Mouse (Mus musculus): ENCODE measurements around the gene Ehd2. TPM values are rescaled to one million over a fixed set of nuclear protein-coding genes. Genes with fewer than 3 reads are reported as not detected.

Ehd2 gene
- total RNA-seq, 1 experiment from 2014 or later, result 119 TPM

- DNase-seq, result no peak
These were observed 59.3 kb downstream of the Ehd2 start for GRCm38 (mm10) chr7:15907971-15908590.

- no peak for DNase-seq
These were observed 60.8 kb downstream of the Ehd2 start for GRCm38 (mm10) chr7:15906602-15907001.

DNA sequence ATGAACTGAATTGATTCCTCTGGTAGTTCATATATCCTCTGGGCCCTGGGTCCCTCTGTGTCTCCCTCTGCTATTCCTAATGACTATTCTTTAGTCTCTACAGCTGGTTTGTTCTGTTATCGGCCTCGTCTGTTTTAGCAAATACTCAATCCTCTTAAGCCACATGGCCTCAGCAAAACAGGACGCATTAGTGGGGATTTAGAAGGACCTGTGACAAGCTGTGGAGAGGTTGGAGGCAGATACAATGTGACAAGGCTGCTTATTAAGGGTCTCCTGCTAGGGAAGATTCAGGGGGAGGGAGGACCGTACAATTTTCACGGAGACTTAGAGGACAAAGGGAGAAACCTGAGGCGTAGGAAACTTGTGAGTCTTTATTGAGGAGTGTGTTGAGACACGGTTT is 61.5 kb downstream of the Ehd2 start:
- no peak for DNase-seq

DNA sequence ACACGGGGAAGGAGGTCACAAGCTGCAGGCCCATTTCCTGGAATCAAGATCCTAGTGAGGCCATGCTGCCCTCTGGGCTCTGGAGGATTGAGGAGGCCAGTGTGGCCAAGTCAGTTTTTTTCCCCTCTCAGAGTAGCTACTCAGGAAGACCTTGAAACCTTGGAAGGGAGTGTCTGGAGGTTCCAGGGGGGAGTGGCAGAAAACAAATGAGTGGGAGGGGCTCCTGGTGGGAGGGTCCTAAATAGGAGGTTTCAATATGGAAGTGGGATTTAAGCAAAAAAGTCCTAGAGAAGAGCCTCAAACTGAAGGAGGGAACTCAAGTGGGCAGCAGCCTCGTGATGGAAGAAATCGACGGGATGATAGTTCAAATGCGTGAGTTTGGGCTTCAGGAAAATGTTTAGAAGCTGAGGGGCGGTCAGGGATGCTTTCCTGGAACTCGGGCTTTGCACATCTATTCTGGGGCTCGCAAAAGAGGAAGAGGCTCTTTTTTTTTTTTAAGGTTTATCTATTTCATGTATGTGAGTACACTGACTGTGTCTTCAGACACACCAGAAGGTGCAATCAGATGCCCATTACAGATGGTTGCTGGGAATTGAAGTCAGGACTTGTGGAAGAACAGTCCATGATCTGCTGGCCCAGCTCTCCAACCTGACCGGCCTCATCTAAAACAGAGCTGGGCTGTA is 65.9 kb downstream of the Ehd2 start:
- DNase-seq, result no peak

Other genes starting within 250 kb of the Ehd2 start
- gene Obox5, start 217.4 kb downstream of the Ehd2 start, total RNA-seq (2021), result not detected in 2 replicates
- not detected in 2 replicates for gene Obox6, start 127.9 kb downstream of the Ehd2 start, total RNA-seq (2021)
- not detected in 2 replicates for gene Crx, start 87.6 kb downstream of the Ehd2 start, total RNA-seq (2021)
- gene Crxos, start 85.0 kb downstream of the Ehd2 start, total RNA-seq (2021), result not detected in 2 replicates
- gene Selenow, start 45.2 kb downstream of the Ehd2 start, total RNA-seq (2021), result 191 and 202 TPM in 2 replicates
- gene Nop53, start 21.5 kb downstream of the Ehd2 start, total RNA-seq (2021), result 196 and 213 TPM in 2 replicates
- 16.1 and 16.7 TPM in 2 replicates for gene Bicra, start 80.4 kb upstream of the Ehd2 start, total RNA-seq (2021)
- gene Zfp541, start 94.2 kb upstream of the Ehd2 start, total RNA-seq (2021), result 0.07 and 0.08 TPM in 2 replicates
- gene Napa, start 130.9 kb upstream of the Ehd2 start, total RNA-seq (2021), result 117 and 128 TPM in 2 replicates
- 22.3 and 24.7 TPM in 2 replicates for gene Kptn, start 152.3 kb upstream of the Ehd2 start, total RNA-seq (2021)
- gene Slc8a2, start 162.3 kb upstream of the Ehd2 start, total RNA-seq (2021), result 3.6 and 4.1 TPM in 2 replicates
- 9.4 and 16.2 TPM in 2 replicates for gene Meis3, start 207.5 kb upstream of the Ehd2 start, total RNA-seq (2021)